8 mouse cellular contexts compared by ENCODE assay signal in the genomic region with DNA sequence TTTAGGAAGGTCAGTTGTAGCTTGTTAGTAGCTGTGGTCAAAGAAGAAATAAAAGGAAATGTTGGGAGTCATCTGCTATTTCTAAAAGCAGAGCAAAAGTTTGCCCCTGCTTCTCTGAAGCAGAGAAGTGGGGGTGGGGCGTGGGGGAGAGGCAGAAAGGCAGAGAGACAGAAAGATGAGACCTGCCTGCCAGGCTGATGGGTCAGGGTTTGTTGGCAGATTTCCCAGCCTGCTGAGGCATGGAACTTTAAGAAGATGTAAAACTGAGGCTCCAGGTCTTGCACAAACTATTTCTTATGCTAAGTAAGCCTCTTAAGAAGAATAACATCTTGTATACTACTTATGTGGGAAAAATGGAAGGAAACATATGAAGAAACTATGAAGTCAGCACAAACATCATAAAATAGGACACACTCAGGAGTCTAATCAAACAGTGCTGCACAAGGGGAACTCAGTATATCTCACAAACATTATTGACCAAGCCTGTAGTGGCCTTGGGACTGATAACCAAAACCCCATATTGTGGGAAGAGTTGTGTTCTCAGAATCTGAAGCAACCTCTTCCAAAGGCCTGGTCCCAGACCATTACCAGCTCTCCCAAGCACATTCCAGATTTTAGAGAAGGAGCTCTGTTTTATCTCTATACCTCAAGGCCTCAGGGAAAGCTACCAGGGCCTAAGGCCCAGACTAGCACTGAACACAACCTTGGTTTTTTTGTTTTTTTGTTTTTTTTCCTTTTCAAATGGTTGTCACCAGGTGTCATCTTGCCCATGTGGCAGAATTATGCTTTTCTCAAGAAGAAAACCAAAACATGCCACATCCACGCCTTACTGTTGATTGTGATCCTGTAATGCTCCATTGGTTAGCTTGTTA. TPM values are rescaled to one million over a fixed set of nuclear protein-coding genes. Genes with fewer than 3 reads are reported as not detected.
DNase-seq lines count a peak whose midpoint lies in the region; ATAC-seq and TF ChIP-seq lines count a peak whose summit lies in the region.

No protein-coding gene starts in this region.

- H3K27ac ChIP-seq in heart, adult 2 months: no peak overlapping the region
- H3K27ac ChIP-seq in ES-E14 (ENCODE audit: insufficient read depth, low read depth, low read length, poor library complexity, severe bottlenecking): no peak overlapping the region
- no peak overlapping the region for H3K27ac ChIP-seq in forebrain, embryonic 12.5 days
- H3K27ac ChIP-seq in neural tube, embryonic 14.5 days (ENCODE audit: low read depth, low read length): no peak overlapping the region; the same call in 1 of the 2 replicates

- H3K4me3 ChIP-seq in heart, adult 2 months: peak overlapping the region; percentile 80
- peak overlapping the region; percentile 81 to 92; a peak in 2 of 4 replicates for H3K4me3 ChIP-seq in ES-E14 (ENCODE audit: insufficient read depth in 1 of 2, low read depth in 1 of 2, low read length in 2 of 2, poor library complexity in 1 of 2, severe bottlenecking in 1 of 2)
- peak overlapping the region; percentile 76 for H3K4me3 ChIP-seq in forebrain, embryonic 12.5 days (replicated peaks)
- H3K4me3 ChIP-seq in neural tube, embryonic 14.5 days (ENCODE audit: low read depth, low read length): peak overlapping the region; percentile 79

- peak overlapping the region; percentile 71 for H3K4me2 ChIP-seq in forebrain, embryonic 12.5 days
- H3K4me2 ChIP-seq in neural tube, embryonic 14.5 days (ENCODE audit: low read depth, low read length): peak overlapping the region; percentile 74

- no peak for TF ChIP-seq CTCF in heart, adult 2 months (IDR thresholded peaks at IDR 0.05)

- TF ChIP-seq EP300 in heart, adult 2 months (IDR thresholded peaks at IDR 0.05; ENCODE audit: insufficient read depth, low read depth, low read length): no peak

- no peak for TF ChIP-seq POLR2A in heart, adult 2 months (IDR thresholded peaks at IDR 0.05; ENCODE audit: insufficient read depth, low read depth, low read length)

- peaks cover 8% of the 10 kb centered on the region for H3K79me2 ChIP-seq in heart, adult 2 months (replicated peaks; ENCODE audit: control insufficient read depth, insufficient read depth, low read length)

- H3K36me3 ChIP-seq in heart, adult 2 months (ENCODE audit: control insufficient read depth, insufficient read depth, low read length): no peaks in the 10 kb centered on the region; the same call in 1 of the 2 replicates
- H3K36me3 ChIP-seq in ES-E14 (ENCODE audit: control insufficient read depth, insufficient read depth, low read length, poor library complexity, severe bottlenecking): no peaks in the 10 kb centered on the region; the same call in 1 of the 2 replicates
- H3K36me3 ChIP-seq in forebrain, embryonic 12.5 days (replicated peaks): peaks cover 26% of the 10 kb centered on the region
- 0 out of 2 replicates have a peak, but pooled peaks cover 4% of the 10 kb centered on the region for H3K36me3 ChIP-seq in neural tube, embryonic 14.5 days (ENCODE audit: control insufficient read depth, insufficient read depth, low read length)

- ATAC-seq in forebrain, embryonic 12.5 days (ENCODE audit: low FRiP score): no peak
- no peak for ATAC-seq in neural tube, embryonic 14.5 days (ENCODE audit: low read depth)

- intact Hi-C loops in heart, adult 2 months (cut with DNase I): no loop called here

- WGBS in heart, adult 2 months: 69% methylated on average over 2 of the region's 2 CpGs
- 80% methylated on average over 2 of the region's 2 CpGs for WGBS in forebrain, embryonic 12.5 days
- WGBS in neural tube, embryonic 14.5 days: 69% methylated on average over 2 of the region's 2 CpGs

- no peak overlapping the region for H3K9ac ChIP-seq in heart, adult 2 months (ENCODE audit: low read depth, low read length)
- peak overlapping the region; percentile 83; the same call in 1 of the 2 replicates for H3K9ac ChIP-seq in ES-E14 (ENCODE audit: insufficient read depth, low read depth, low read length, poor library complexity, severe bottlenecking)
- peak overlapping the region; percentile 74 for H3K9ac ChIP-seq in forebrain, embryonic 12.5 days
- peak overlapping the region; percentile 60 for H3K9ac ChIP-seq in neural tube, embryonic 14.5 days (replicated peaks; ENCODE audit: low read depth, low read length)

- H3K4me1 ChIP-seq in heart, adult 2 months (ENCODE audit: control insufficient read depth, insufficient read depth, low read length): peaks cover 1% of the 10 kb centered on the region; the same call in 1 of the 2 replicates
- no peaks in the 10 kb centered on the region for H3K4me1 ChIP-seq in ES-E14 (ENCODE audit: control insufficient read depth in 2 of 2, insufficient read depth in 2 of 2, low read length in 2 of 2, poor library complexity in 1 of 2)
- peaks cover 18% of the 10 kb centered on the region for H3K4me1 ChIP-seq in forebrain, embryonic 12.5 days
- H3K4me1 ChIP-seq in neural tube, embryonic 14.5 days (ENCODE audit: control insufficient read depth, insufficient read depth, low read length): peaks cover 11% of the 10 kb centered on the region

- no peaks in the 10 kb centered on the region for H3K9me3 ChIP-seq in ES-E14 (ENCODE audit: control insufficient read depth, insufficient read depth, low read depth, low read length)
- peaks cover 10% of the 10 kb centered on the region for H3K9me3 ChIP-seq in forebrain, embryonic 12.5 days
- H3K9me3 ChIP-seq in neural tube, embryonic 14.5 days (ENCODE audit: control insufficient read depth, low read length): peaks cover 3% of the 10 kb centered on the region; the same call in 1 of the 2 replicates

- no peak for DNase-seq in heart, adult 2 months
- no peak for DNase-seq in heart, adult 18-20 months
- no peak for DNase-seq in ES-E14 (ENCODE audit: low read depth, low spot score)
- peak; percentile 64 to 76 for DNase-seq in kidney, postnatal 4 days
- DNase-seq in embryo, embryonic 11 days: no peak
- DNase-seq in layer of hippocampus, postnatal 14 days (ENCODE audit: low spot score in 2 of 2): no peak

- in situ Hi-C loops in ES-E14 (cut with MboI; ENCODE audit: low sequenced_read_pairs in 2 of 2, unreplicated experiment in 2 of 2): no loop called here

- no peaks in the 10 kb centered on the region for H3K27me3 ChIP-seq in heart, adult 2 months (ENCODE audit: control insufficient read depth, insufficient read depth, low read length)
- H3K27me3 ChIP-seq in forebrain, embryonic 12.5 days: no peaks in the 10 kb centered on the region
- H3K27me3 ChIP-seq in neural tube, embryonic 14.5 days (ENCODE audit: control insufficient read depth, insufficient read depth, low read length): no peaks in the 10 kb centered on the region

TF ChIP-seq in ES-E14, 5 proteins besides CTCF, POLR2A, EP300 and RAD21:
- no peak for TF ChIP-seq ZC3H11A (IDR thresholded peaks at IDR 0.05; ENCODE audit: borderline replicate concordance, low read depth, low read length)
- TF ChIP-seq CHD2 (IDR thresholded peaks at IDR 0.05; ENCODE audit: low read depth, low read length): no peak
- no peak for TF ChIP-seq HCFC1 (IDR thresholded peaks at IDR 0.05; ENCODE audit: borderline replicate concordance, insufficient read depth, low read length)
- TF ChIP-seq ZNF384 (IDR thresholded peaks at IDR 0.05; ENCODE audit: low read depth, low read length): no peak
- TF ChIP-seq MAFK (IDR thresholded peaks at IDR 0.05; ENCODE audit: insufficient read depth, low read depth, low read length): no peak

RNA-seq across cellular contexts. Expression of a gene that starts 31.7 kb away (rescaled TPM):
- 10 to 100 TPM in 1 of 2 experiments, 1 to 10 TPM in 1; 9.6 to 12.5 TPM for total RNA-seq in heart, adult 2 months (2021)
- polyA plus RNA-seq in heart, adult 2 months (2012; rRNA removed): 3.2 and 6.8 TPM in 2 replicates
- total RNA-seq in heart, adult 18-20 months (2021): 1 to 10 TPM; 8.8 to 9.8 TPM
- 1.1 and 1.5 TPM in 2 replicates for total RNA-seq in ES-E14 (2012; rRNA removed)
- 8.1 and 9.2 TPM in 2 replicates for polyA plus RNA-seq in forebrain, embryonic 12.5 days (2016; fragmentation: Nextera tagmentation; extraction: Ambion mirVana)
- 10.3 and 13.2 TPM in 2 replicates for polyA plus RNA-seq in neural tube, embryonic 14.5 days (2014; fragmentation: Nextera tagmentation; extraction: Ambion mirVana)
- total RNA-seq in layer of hippocampus, postnatal 14 days (2021): 10 to 100 TPM; 14.7 to 17.8 TPM

Comparison
In these comparisons a context has a peak if more than half of its experiments do, and no peak if none do; other contexts are left out.
1. DNase-seq: peak in kidney, postnatal 4 days (2 of 2); none in heart, adult 2 months (0 of 2), heart, adult 18-20 months (0 of 2), ES-E14 (single experiment), embryo, embryonic 11 days (single experiment) and layer of hippocampus, postnatal 14 days (0 of 2).
2. Peak in every context shown above with its lines, with median percentiles within 50 percentile points of each other: H3K4me3 ChIP-seq.